Mouse (Mus musculus): ENCODE measurements around the gene Xrn1. TPM values are rescaled to one million over a fixed set of nuclear protein-coding genes. Genes with fewer than 3 reads are reported as not detected.
A peak's percentile ranks its signal among the peaks of the same experiment; 100 is the strongest.

Gene Xrn1
- polyA plus RNA-seq, 1 experiment: 14.2 TPM

- Histone ChIP-seq H3K27ac (ENCODE audit: insufficient read depth, low read length) (no peak overlapping the region), H3K4me1 (ENCODE audit: control insufficient read depth, insufficient read depth, low read length) (no peaks in the 10 kb centered on the region), H3K27me3 (ENCODE audit: control insufficient read depth, insufficient read depth, low read length) (no peaks in the 10 kb centered on the region), H3K4me3 (replicated peaks; ENCODE audit: insufficient read depth, low read depth, low read length) (no peak overlapping the region)
- DNase-seq: no peak
- TF ChIP-seq POLR2A (IDR thresholded peaks at IDR 0.05; ENCODE audit: borderline replicate concordance, insufficient read depth, low read length): no peak
- no peak for TF ChIP-seq CTCF (IDR thresholded peaks at IDR 0.05; ENCODE audit: borderline replicate concordance, insufficient read depth, low read depth, low read length)
- WGBS: 94% methylated on average over 3 of the region's 3 CpGs
These were observed 69.4 kb downstream of the Xrn1 start for GRCm38 (mm10) chr9:96023921-96024320.

- TF ChIP-seq POLR2A (IDR thresholded peaks at IDR 0.05; ENCODE audit: borderline replicate concordance, insufficient read depth, low read length) (no peak), CTCF (IDR thresholded peaks at IDR 0.05; ENCODE audit: borderline replicate concordance, insufficient read depth, low read depth, low read length) (no peak)
- Histone ChIP-seq H3K27ac (ENCODE audit: insufficient read depth, low read length) (no peak overlapping the region), H3K4me3 (replicated peaks; ENCODE audit: insufficient read depth, low read depth, low read length) (no peak overlapping the region), H3K4me1 (ENCODE audit: control insufficient read depth, insufficient read depth, low read length) (no peaks in the 10 kb centered on the region), H3K27me3 (ENCODE audit: control insufficient read depth, insufficient read depth, low read length) (no peaks in the 10 kb centered on the region)
- DNase-seq: no peak
- 64% methylated on average over 3 of the region's 3 CpGs for WGBS
These were observed 73.4 kb downstream of the Xrn1 start for GRCm38 (mm10) chr9:96027913-96028312.

GRCm38 (mm10) chr9:96028818-96029217 is 74.3 kb downstream of the Xrn1 start:
- H3K4me1 ChIP-seq (ENCODE audit: control insufficient read depth, insufficient read depth, low read length): no peaks in the 10 kb centered on the region
- H3K4me3 ChIP-seq (replicated peaks; ENCODE audit: insufficient read depth, low read depth, low read length): no peak overlapping the region
- DNase-seq: no peak
- no peak for TF ChIP-seq POLR2A (IDR thresholded peaks at IDR 0.05; ENCODE audit: borderline replicate concordance, insufficient read depth, low read length)
- peak; percentile 52 for TF ChIP-seq CTCF (IDR thresholded peaks at IDR 0.05; ENCODE audit: borderline replicate concordance, insufficient read depth, low read depth, low read length)
- WGBS: 35% methylated on average over 1 of the region's 1 CpGs
- no peak overlapping the region for H3K27ac ChIP-seq (ENCODE audit: insufficient read depth, low read length)
- H3K27me3 ChIP-seq (ENCODE audit: control insufficient read depth, insufficient read depth, low read length): no peaks in the 10 kb centered on the region

GRCm38 (mm10) chr9:96029886-96030285 is 75.3 kb downstream of the Xrn1 start:
- Histone ChIP-seq H3K27ac (ENCODE audit: insufficient read depth, low read length) (no peak overlapping the region), H3K4me1 (ENCODE audit: control insufficient read depth, insufficient read depth, low read length) (no peaks in the 10 kb centered on the region), H3K27me3 (ENCODE audit: control insufficient read depth, insufficient read depth, low read length) (no peaks in the 10 kb centered on the region), H3K4me3 (replicated peaks; ENCODE audit: insufficient read depth, low read depth, low read length) (no peak overlapping the region)
- no peak for DNase-seq
- 95% methylated on average over 5 of the region's 5 CpGs for WGBS
- no peak for TF ChIP-seq CTCF (IDR thresholded peaks at IDR 0.05; ENCODE audit: borderline replicate concordance, insufficient read depth, low read depth, low read length)
- TF ChIP-seq POLR2A (IDR thresholded peaks at IDR 0.05; ENCODE audit: borderline replicate concordance, insufficient read depth, low read length): no peak

- H3K27me3 ChIP-seq (ENCODE audit: control insufficient read depth, insufficient read depth, low read length): no peaks in the 10 kb centered on the region
- no peaks in the 10 kb centered on the region for H3K4me1 ChIP-seq (ENCODE audit: control insufficient read depth, insufficient read depth, low read length)
- TF ChIP-seq POLR2A (IDR thresholded peaks at IDR 0.05; ENCODE audit: borderline replicate concordance, insufficient read depth, low read length) (no peak), CTCF (IDR thresholded peaks at IDR 0.05; ENCODE audit: borderline replicate concordance, insufficient read depth, low read depth, low read length) (no peak)
- no peak for DNase-seq
- WGBS: 88% methylated on average over 3 of the region's 3 CpGs
- no peak overlapping the region for H3K27ac ChIP-seq (ENCODE audit: insufficient read depth, low read length)
- H3K4me3 ChIP-seq (replicated peaks; ENCODE audit: insufficient read depth, low read depth, low read length): no peak overlapping the region
These were observed 81.0 kb downstream of the Xrn1 start for GRCm38 (mm10) chr9:96035371-96036086.

- DNase-seq: no peak
- 94% methylated on average over 3 of the region's 3 CpGs for WGBS
- Histone ChIP-seq H3K27ac (ENCODE audit: insufficient read depth, low read length) (no peak overlapping the region), H3K4me3 (replicated peaks; ENCODE audit: insufficient read depth, low read depth, low read length) (no peak overlapping the region), H3K27me3 (ENCODE audit: control insufficient read depth, insufficient read depth, low read length) (no peaks in the 10 kb centered on the region), H3K4me1 (ENCODE audit: control insufficient read depth, insufficient read depth, low read length) (no peaks in the 10 kb centered on the region)
- no peak for TF ChIP-seq CTCF (IDR thresholded peaks at IDR 0.05; ENCODE audit: borderline replicate concordance, insufficient read depth, low read depth, low read length)
- TF ChIP-seq POLR2A (IDR thresholded peaks at IDR 0.05; ENCODE audit: borderline replicate concordance, insufficient read depth, low read length): no peak
These were observed 89.7 kb downstream of the Xrn1 start for GRCm38 (mm10) chr9:96044214-96044613.

- H3K27me3 ChIP-seq (ENCODE audit: control insufficient read depth, insufficient read depth, low read length): no peaks in the 10 kb centered on the region
- H3K27ac ChIP-seq (ENCODE audit: insufficient read depth, low read length): no peak overlapping the region
- TF ChIP-seq CTCF (IDR thresholded peaks at IDR 0.05; ENCODE audit: borderline replicate concordance, insufficient read depth, low read depth, low read length): no peak
- no peaks in the 10 kb centered on the region for H3K4me1 ChIP-seq (ENCODE audit: control insufficient read depth, insufficient read depth, low read length)
- 83% methylated on average over 4 of the region's 4 CpGs for WGBS
- peak; percentile 14 to 28 for DNase-seq
- no peak overlapping the region for H3K4me3 ChIP-seq (replicated peaks; ENCODE audit: insufficient read depth, low read depth, low read length)
These were observed 96.9 kb downstream of the Xrn1 start for GRCm38 (mm10) chr9:96051501-96051900.

- no peaks in the 10 kb centered on the region for H3K4me1 ChIP-seq (ENCODE audit: control insufficient read depth, insufficient read depth, low read length)
- H3K27me3 ChIP-seq (ENCODE audit: control insufficient read depth, insufficient read depth, low read length): no peaks in the 10 kb centered on the region
- DNase-seq: no peak
- TF ChIP-seq CTCF (IDR thresholded peaks at IDR 0.05; ENCODE audit: borderline replicate concordance, insufficient read depth, low read depth, low read length) (no peak), POLR2A (IDR thresholded peaks at IDR 0.05; ENCODE audit: borderline replicate concordance, insufficient read depth, low read length) (no peak)
- H3K4me3 ChIP-seq (replicated peaks; ENCODE audit: insufficient read depth, low read depth, low read length): no peak overlapping the region
- H3K27ac ChIP-seq (ENCODE audit: insufficient read depth, low read length): no peak overlapping the region
- WGBS: 80% methylated on average over 5 of the region's 5 CpGs
These were observed 100.3 kb downstream of the Xrn1 start for GRCm38 (mm10) chr9:96054878-96055277.

All from cerebellum, adult 2 months (tissue).